Mouse (Mus musculus): Measurements from ENCODE around the gene Gm28998.
"Not testable (repeated sequence)": the region's sequence is repeated elsewhere in the genome, so short reads cannot be mapped to it uniquely, and the experiment has no call there.

The Gm28998 gene

GRCm38 (mm10) chrY:7253487-7253886 lies at the start of gene Gm28998:
Gene Gm28998, plus strand, starts transcription at chrY:7253787.
- in situ Hi-C loops (cut with MboI; ENCODE audit: low pct_unique_long_range_greater_than_20kb in 1 of 2, low sequenced_read_pairs in 2 of 2, unreplicated experiment in 1 of 2): not testable (repeated sequence)
